Mouse (Mus musculus) heart, adult 2 months (tissue): ENCODE results near the gene Clec11a. TPM values are rescaled to one million over a fixed set of nuclear protein-coding genes. Genes with fewer than 3 reads are reported as not detected.

Experiments used
- DNase-seq, 2 experiments: peaks; one replicate each; pipeline ENCODE4 v3.0.0; 2021
- H3K27ac ChIP-seq: fragments of 200-600 bp; 2 replicates; pipeline ENCODE4 v1.8.1; 2022
- H3K27me3 ChIP-seq: fragments of 200-500 bp; 2 replicates; pipeline ENCODE4 v1.6.1; 2012; ENCODE audit warnings: mild to moderate bottlenecking, low read length, inconsistent platforms, mixed read lengths; ENCODE audit not compliant: control insufficient read depth, insufficient read depth
- H3K36me3 ChIP-seq: fragments of 200-500 bp; 2 replicates; pipeline ENCODE4 v1.6.1; 2012; ENCODE audit warnings: low read length, inconsistent platforms; ENCODE audit not compliant: control insufficient read depth, insufficient read depth
- H3K4me1 ChIP-seq: fragments of 200-500 bp; 2 replicates; pipeline ENCODE4 v1.6.1; 2011; ENCODE audit warnings: low read length; ENCODE audit not compliant: control insufficient read depth, insufficient read depth
- H3K4me3 ChIP-seq: fragments of 200-600 bp; 2 replicates; pipeline ENCODE4 v1.8.1; 2022
- H3K79me2 ChIP-seq: fragments of 200-500 bp; replicated peaks from 2 replicates; pipeline ENCODE4 v1.6.1; 2012; ENCODE audit warnings: mild to moderate bottlenecking, inconsistent platforms, low read length, moderate library complexity, mixed read lengths; ENCODE audit not compliant: control insufficient read depth, insufficient read depth
- H3K9ac ChIP-seq: fragments of 200-500 bp; 2 replicates; pipeline ENCODE4 v1.6.1; 2012; ENCODE audit warnings: low read depth, mild to moderate bottlenecking, control low read depth, inconsistent platforms, low read length, mixed read lengths
- CTCF ChIP-seq: fragments of 200-600 bp; IDR thresholded peaks from 2 replicates; pipeline ENCODE4 v1.8.1; 2022; ENCODE audit warnings: antibody characterized with exemption, mild to moderate bottlenecking, moderate library complexity
- EP300 ChIP-seq: fragments of 200-500 bp; IDR thresholded peaks from 2 replicates; pipeline ENCODE4 v1.6.1; 2011; ENCODE audit warnings: low read depth, low read length, control low read depth; ENCODE audit not compliant: insufficient read depth
- POLR2A ChIP-seq: fragments of 200-500 bp; IDR thresholded peaks from 2 replicates; pipeline ENCODE4 v1.6.1; 2011; ENCODE audit warnings: mild to moderate bottlenecking, low read depth, low read length, control low read depth; ENCODE audit not compliant: insufficient read depth
- WGBS: fragments of 180-500 bp; shearing (Covaris S2); methylation state at CpG from one replicate; pipeline ENCODE4 v1.1.7; 2018; 5-methylcytosine and 5-hydroxymethylcytosine counted together
- intact Hi-C: fragments of 180-260 bp; cut with DNase I; formaldehyde crosslinking; loops from one replicate; pipeline ENCODE4 v1.15.1; 2025
- polyA plus RNA-seq: library from polyadenylated mRNA; depleted of rRNA; stranded (reverse); fragments of >200 nt; gene quantifications from 2 replicates; pipeline ENCODE4 v1.2.3, GENCODE M21; 2012
- total RNA-seq, 2 experiments: library from RNA; stranded (reverse); gene quantifications; 2 replicates each; pipeline ENCODE4 v1.2.3; 2021

Clec11a gene
- total and polyA plus RNA-seq, 3 experiments: 0.60 to 2.0 (median 1.1) TPM

- Histone ChIP-seq H3K36me3 (no peaks in the 10 kb centered on the region), H3K4me3 (no peak overlapping the region), H3K27ac (no peak overlapping the region), H3K4me1 (no peaks in the 10 kb centered on the region), H3K9ac (no peak overlapping the region), H3K79me2 (no peaks in the 10 kb centered on the region), H3K27me3 (peaks cover 9% of the 10 kb centered on the region)
- 21% methylated on average over 6 of the region's 6 CpGs for WGBS
- DNase-seq: peak in 1 of 2 experiments; percentile 25
- intact Hi-C loops: no loop called here
- TF ChIP-seq CTCF (0 out of 2 replicates have a peak, but pooled peaks have one; percentile 5), EP300 (no peak), POLR2A (no peak)
Measured at GRCm38 (mm10) chr7:44311713-44312304, 5.1 kb upstream of the Clec11a start.

- intact Hi-C loops: no loop called here
- Histone ChIP-seq H3K4me1 (no peaks in the 10 kb centered on the region), H3K27me3 (peaks cover 9% of the 10 kb centered on the region), H3K9ac (peak overlapping the region; percentile 45), H3K36me3 (no peaks in the 10 kb centered on the region), H3K27ac (no peak overlapping the region), H3K4me3 (peak overlapping the region; percentile 41), H3K79me2 (no peaks in the 10 kb centered on the region)
- no peak for TF ChIP-seq POLR2A
- TF ChIP-seq CTCF: no peak
- no peak for TF ChIP-seq EP300
- peak; percentile 47 to 56 for DNase-seq
- WGBS: 3% methylated on average over 35 of the region's 38 CpGs
Measured at GRCm38 (mm10) chr7:44310878-44311712, 4.4 kb upstream of the Clec11a start.

GRCm38 (mm10) chr7:44310285-44310877 is 3.7 kb upstream of the Clec11a start:
- TF ChIP-seq CTCF (no peak), EP300 (no peak), POLR2A (no peak)
- Histone ChIP-seq H3K27me3 (peaks cover 9% of the 10 kb centered on the region), H3K79me2 (no peaks in the 10 kb centered on the region), H3K36me3 (no peaks in the 10 kb centered on the region), H3K9ac (peak overlapping the region; percentile 45), H3K4me1 (no peaks in the 10 kb centered on the region), H3K27ac (no peak overlapping the region), H3K4me3 (peak overlapping the region; percentile 41)
- 3% methylated on average over 32 of the region's 40 CpGs for WGBS
- intact Hi-C loops: no loop called here
- DNase-seq: peak in 1 of 2 experiments; percentile 14

DNA sequence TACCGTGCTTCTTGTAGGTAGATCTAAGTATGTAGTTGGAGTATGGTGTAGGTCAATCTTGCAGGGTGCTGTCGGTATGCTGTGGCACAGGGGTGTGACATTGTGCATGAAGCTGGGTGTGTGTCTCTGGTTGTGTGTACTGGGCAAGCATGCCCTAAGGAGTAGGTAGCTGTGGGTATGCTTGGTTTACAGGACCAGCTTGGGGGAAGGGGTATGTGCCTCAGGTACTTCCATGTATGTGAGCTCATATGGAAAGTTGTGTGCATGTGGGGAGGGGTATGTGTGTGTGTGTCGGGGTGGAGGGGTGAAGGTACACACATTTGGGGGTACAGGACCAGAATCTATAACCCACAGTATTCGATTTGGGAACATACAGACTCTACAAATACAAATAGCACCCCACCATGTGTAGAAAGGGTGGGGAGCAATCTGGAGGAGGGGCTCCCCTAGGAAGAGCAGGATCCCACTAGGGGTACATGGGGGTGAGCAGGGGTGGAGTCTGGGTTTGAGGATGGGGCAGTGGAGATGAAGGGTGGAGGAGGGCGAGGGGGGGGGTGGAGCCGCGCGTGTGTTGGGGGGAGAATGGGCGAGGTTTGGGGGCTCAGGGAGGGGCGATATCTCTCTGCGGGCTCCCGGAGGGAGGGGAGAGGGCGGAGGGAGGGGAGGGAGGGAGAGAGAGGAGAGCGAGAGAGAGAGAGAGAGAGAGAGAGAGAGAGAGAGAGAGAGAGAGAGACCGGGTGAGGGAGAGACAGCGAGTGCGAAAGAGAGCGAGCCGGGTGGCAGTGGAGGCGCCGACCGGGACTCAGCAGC is 3.0 kb upstream of the Clec11a start, which contains the start of gene Shank1:
TSS of gene Shank1 (plus strand) at position 779 of the 810 bp plus-strand sequence.
- DNase-seq: no peak
- WGBS: 21% methylated on average over 13 of the region's 22 CpGs

DNA sequence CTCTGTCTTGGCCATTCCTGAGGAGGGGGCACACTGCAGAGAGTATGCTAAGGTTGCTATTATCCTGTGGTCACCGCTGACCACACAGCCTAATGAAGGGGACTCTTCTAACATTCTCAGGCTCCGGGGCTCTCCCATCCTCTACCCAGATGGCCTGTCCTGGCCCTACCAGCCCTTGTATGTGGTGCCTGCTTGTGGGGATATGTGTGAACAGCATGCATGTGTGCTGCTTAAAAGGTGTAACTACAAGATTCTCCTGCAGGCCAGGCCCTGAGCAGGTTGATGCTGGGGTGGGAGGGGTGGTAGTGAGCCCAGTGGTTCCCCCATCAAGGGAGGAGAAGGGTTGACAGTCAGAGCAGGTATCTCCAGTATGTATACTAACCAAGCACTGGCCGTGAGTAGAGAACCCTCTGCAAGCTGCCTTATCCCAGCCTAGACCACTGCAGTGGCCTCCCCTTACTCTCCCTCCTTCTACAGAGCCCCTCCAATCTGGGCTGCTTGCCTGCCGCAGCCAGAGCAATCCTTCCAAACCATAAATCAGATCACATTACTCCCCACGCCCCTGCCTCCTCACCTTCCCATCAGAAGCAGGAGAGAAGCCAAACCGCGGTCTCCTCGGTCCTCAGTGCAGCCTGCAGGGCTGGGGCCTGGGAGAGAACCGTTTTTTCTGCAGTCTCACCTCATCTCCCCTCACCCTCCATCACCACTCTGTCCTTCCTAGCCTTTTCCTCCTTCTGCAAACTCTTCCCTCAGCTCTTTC is 739 bp upstream of the Clec11a start:
- Histone ChIP-seq H3K27ac (no peak overlapping the region), H3K4me3 (no peak overlapping the region), H3K36me3 (no peaks in the 10 kb centered on the region), H3K9ac (no peak overlapping the region), H3K27me3 (peaks cover 9% of the 10 kb centered on the region), H3K79me2 (no peaks in the 10 kb centered on the region), H3K4me1 (no peaks in the 10 kb centered on the region)
- DNase-seq: no peak
- intact Hi-C loops: loop anchor here (5.0 to 10.0 kb wide), 4 partner anchors 45 to 160 kb away; partner anchors contain the start of genes 1700028J19Rik, 2410002F23Rik, Aspdh and Gm15517
- WGBS: 63% methylated on average over 9 of the region's 9 CpGs
- no peak for TF ChIP-seq POLR2A
- no peak for TF ChIP-seq CTCF
- TF ChIP-seq EP300: no peak

More for the DNA sequence above, 3.0 kb upstream of the Clec11a start, which contains the start of gene Shank1:
- Histone ChIP-seq H3K4me1 (no peaks in the 10 kb centered on the region), H3K79me2 (no peaks in the 10 kb centered on the region), H3K27ac (no peak within 1 kb of the TSS), H3K27me3 (peaks cover 9% of the 10 kb centered on the region), H3K4me3 (peak within 1 kb of the TSS; percentile 41), H3K9ac (peak within 1 kb of the TSS; percentile 45), H3K36me3 (no peaks in the 10 kb centered on the region)
- intact Hi-C loops: loop anchor here (5.0 to 10.0 kb wide), 4 partner anchors 47 to 158 kb away; partner anchors contain the start of genes 1700028J19Rik, 2410002F23Rik, Aspdh and Gm15517
- no peak for TF ChIP-seq POLR2A
- no peak for TF ChIP-seq CTCF
- TF ChIP-seq EP300: no peak
